Mouse (Mus musculus) colon, adult 2 months (tissue): Measurements from ENCODE around the gene Abi3bp. TPM values are rescaled to one million over a fixed set of nuclear protein-coding genes. Genes with fewer than 3 reads are reported as not detected.

Experiments
- polyA plus RNA-seq: library from polyadenylated mRNA; depleted of rRNA; stranded (reverse); fragments of >200 nt; gene quantifications from 2 replicates; pipeline ENCODE4 v1.2.3, GENCODE M21; 2012; rRNA removed

Abi3bp gene
- 4.1 and 6.1 TPM in 2 replicates for polyA plus RNA-seq

DNA sequence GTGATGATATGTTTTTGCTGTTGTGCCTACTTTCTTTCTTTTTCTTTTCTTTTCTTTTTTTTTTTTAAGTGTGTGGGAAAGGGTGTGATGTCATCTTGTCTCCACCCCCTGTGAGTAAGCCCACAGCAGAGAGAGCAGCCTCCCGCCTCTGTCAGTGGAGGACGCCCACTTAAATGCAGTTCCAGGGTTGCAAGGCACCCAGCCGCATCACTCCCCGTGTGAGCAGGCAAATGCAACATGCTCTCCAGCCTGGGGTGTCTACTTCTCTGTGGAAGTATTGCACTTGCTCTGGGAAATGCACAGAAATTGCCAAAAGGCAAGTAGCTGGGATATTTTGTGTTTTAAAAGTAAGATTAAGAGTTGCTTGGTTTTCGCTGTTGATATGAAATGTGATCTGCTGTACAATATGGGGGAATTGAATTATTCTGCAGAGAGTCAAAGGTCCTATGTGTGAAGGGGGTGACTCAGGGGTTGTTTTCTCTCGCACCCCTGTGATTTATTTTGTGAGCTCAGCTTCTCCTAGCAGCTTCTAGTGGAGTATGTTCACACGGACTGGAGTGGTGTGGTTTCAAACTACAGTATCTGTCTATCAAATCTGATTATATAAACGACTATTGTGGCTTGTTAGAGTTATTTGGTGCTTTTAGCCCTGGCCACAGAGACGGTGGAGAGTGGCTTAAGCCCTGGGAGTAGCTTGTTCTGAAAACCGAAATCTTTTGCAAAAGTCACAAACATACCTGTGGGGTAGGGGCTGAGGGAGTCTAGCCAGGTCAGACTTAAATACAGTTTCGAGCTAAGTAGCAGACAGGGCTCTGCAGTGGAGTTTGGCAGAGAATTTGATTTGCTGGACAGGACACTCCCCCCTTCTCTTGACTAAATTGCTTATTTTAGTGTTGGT is at the start of gene Abi3bp:
Abi3bp (plus strand) TSS at position 202 of the 898 bp plus-strand sequence.

DNA sequence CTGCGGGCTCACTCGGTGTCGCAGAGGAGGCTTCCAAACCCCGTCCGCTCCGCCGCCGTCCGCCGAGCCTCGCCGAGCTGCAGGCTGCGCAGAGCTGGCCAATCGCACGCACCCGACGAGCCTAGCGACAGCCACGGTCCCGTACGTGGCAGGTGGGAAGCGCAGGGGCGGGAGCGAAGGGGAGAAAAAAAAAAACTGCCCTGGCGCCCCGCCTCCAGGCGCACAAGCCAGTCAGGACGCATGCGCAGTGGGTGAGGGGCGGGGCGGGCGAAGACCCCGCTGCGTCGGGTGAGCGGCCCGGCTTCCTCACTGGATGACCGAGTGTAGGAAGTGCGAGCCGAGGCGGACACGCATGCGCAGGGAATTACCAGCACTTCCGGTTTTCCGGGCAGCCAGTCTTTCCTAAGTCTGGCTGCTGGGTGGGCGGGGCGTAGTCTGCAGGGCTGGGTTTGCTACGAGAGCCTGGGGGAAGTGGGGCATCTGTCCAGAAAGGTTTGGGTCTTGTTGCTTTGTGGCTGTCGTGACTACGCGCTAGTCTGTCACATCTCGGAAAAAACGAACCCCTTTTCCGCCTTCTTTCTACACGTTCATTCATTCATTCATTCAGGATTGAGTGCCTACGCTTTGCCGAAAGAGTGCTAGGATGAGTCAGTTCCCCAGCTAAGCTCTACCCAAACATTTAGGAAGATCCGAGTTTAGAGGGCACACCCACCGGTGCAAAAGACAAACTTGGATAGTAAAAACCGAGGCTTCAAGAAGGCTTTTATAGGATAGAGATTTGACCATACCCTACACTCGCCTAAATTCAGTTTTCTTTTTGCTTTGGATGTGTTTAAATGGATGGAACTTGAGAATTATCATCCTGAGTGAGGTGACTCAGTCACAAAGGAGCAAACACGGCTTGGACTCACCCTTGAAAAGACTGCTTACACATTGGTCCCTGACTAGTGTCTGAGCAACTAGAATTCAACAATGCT is 239.8 kb downstream of the Abi3bp start, which contains the start of gene Tfg:
Tfg (minus strand) TSS at position 227 of the 977 bp plus-strand sequence.

Other genes with a start within 250 kb of the Abi3bp start
- 87.7 and 97.3 TPM in 2 replicates for gene Tfg, start 239.6 kb downstream of the Abi3bp start, polyA plus RNA-seq